Mouse (Mus musculus) NIH3T3 (cell line): ENCODE data around the gene Rhbdl1.
A peak's percentile ranks its signal among the peaks of the same experiment; 100 is the strongest.
"Not testable (repeated sequence)": the region's sequence is repeated elsewhere in the genome, so short reads cannot be mapped to it uniquely, and the experiment has no call there.

ENCODE experiments used
- DNase-seq: peaks from one replicate; pipeline ENCODE4 v3.0.0-alpha.2; 2012; ENCODE audit warnings: low read depth

Gene Rhbdl1

GRCm38 (mm10) chr17:25825984-25826570 is 11.0 kb downstream of the Rhbdl1 start:
- no peak for DNase-seq

- no peak for DNase-seq
These were observed 11.8 kb downstream of the Rhbdl1 start for GRCm38 (mm10) chr17:25825311-25825710.

- no peak for DNase-seq
These were observed 12.5 kb downstream of the Rhbdl1 start for GRCm38 (mm10) chr17:25824362-25825142.

GRCm38 (mm10) chr17:25823452-25823851 is 13.6 kb downstream of the Rhbdl1 start, which contains the start of gene Wdr24:
TSS of gene Wdr24 (plus strand) at chr17:25823627.
- DNase-seq = peak; percentile 93

- no peak for DNase-seq
These were observed 18.0 kb downstream of the Rhbdl1 start for GRCm38 (mm10) chr17:25818851-25819780.

GRCm38 (mm10) chr17:25817662-25818061 is 19.4 kb downstream of the Rhbdl1 start:
- no peak for DNase-seq

- DNase-seq = peak; percentile 94
These were observed 23.6 kb downstream of the Rhbdl1 start for GRCm38 (mm10) chr17:25813471-25813870.

- no peak for DNase-seq
These were observed 26.2 kb downstream of the Rhbdl1 start for GRCm38 (mm10) chr17:25810890-25811289.

GRCm38 (mm10) chr17:25809606-25810340 is 27.3 kb downstream of the Rhbdl1 start:
- DNase-seq = no peak

- peak; percentile 93 for DNase-seq
These were observed 28.1 kb downstream of the Rhbdl1 start, which contains the start of gene Fbxl16 for GRCm38 (mm10) chr17:25808789-25809605. TSS of gene Fbxl16 (plus strand) at chr17:25809085.

- DNase-seq = no peak
These were observed 29.1 kb downstream of the Rhbdl1 start for GRCm38 (mm10) chr17:25808028-25808427.

- not testable (repeated sequence) for DNase-seq
These were observed 29.6 kb downstream of the Rhbdl1 start for GRCm38 (mm10) chr17:25807452-25807851.

- DNase-seq = no peak
These were observed 30.6 kb downstream of the Rhbdl1 start for GRCm38 (mm10) chr17:25806507-25806906.

- DNase-seq = peak; percentile 93
These were observed 34.1 kb downstream of the Rhbdl1 start for GRCm38 (mm10) chr17:25802825-25803517.

GRCm38 (mm10) chr17:25801029-25801428 is 36.1 kb downstream of the Rhbdl1 start:
- peak; percentile 85 for DNase-seq

GRCm38 (mm10) chr17:25796951-25797369 is 40.1 kb downstream of the Rhbdl1 start, which contains the start of gene Metrn:
TSS of gene Metrn (minus strand) at chr17:25797136.
- DNase-seq = peak; percentile 90

GRCm38 (mm10) chr17:25796211-25796771 is 40.8 kb downstream of the Rhbdl1 start:
- DNase-seq = peak; percentile 35

- DNase-seq = peak; percentile 60
These were observed 41.4 kb downstream of the Rhbdl1 start, which contains the start of gene AC134908.4 for GRCm38 (mm10) chr17:25795609-25796092. TSS of gene AC134908.4 (minus strand) at chr17:25795659.

- no peak for DNase-seq
These were observed 42.1 kb downstream of the Rhbdl1 start for GRCm38 (mm10) chr17:25794998-25795397.
